Mouse (Mus musculus) ovary, adult 2 months (tissue): ENCODE results near the gene Gpsm1. TPM values are rescaled to one million over a fixed set of nuclear protein-coding genes. Genes with fewer than 3 reads are reported as not detected.

Experiments
- polyA plus RNA-seq: library from polyadenylated mRNA; depleted of rRNA; stranded (reverse); fragments of >200 nt; gene quantifications from 2 replicates; pipeline ENCODE4 v1.2.3, GENCODE M21; 2012; rRNA removed

The Gpsm1 gene
- 106 and 123 TPM in 2 replicates for polyA plus RNA-seq

GRCm38 (mm10) chr2:26315072-26315924 lies at the start of gene Gpsm1:
Gene Gpsm1 (plus strand): TSS chr2:26315515.

DNA sequence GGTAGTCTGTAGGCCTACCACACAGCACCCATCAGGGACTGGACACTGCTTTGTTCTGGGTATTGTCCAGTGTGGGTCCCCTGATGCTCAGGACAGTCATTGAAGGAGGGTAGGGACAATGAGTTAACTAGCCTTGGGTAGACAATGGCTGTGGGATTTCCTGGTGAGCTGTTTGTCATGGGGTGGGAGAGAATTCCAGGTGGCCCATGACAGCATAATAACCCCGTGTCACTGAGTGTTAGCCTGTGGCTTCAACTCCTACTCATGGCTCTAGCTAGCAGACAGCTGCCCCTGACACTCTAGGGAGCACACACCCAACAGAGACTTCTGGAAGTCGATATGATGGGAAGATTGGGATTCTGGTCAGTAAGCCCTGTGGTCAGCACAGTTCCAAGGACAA lies 20.9 kb upstream of the Gpsm1 start, which contains the start of gene Ccdc187:
Ccdc187 (minus strand) TSS at position 101 of the 400 bp plus-strand sequence.

GRCm38 (mm10) chr2:26351358-26352290 lies 36.3 kb downstream of the Gpsm1 start, which contains the start of gene Dnlz:
Gene Dnlz (minus strand): TSS chr2:26352110.

GRCm38 (mm10) chr2:26360772-26361171 lies 45.5 kb downstream of the Gpsm1 start, which contains the start of gene Card9:
Gene Card9 (minus strand): TSS chr2:26360918.

GRCm38 (mm10) chr2:26380131-26380771 lies 64.9 kb downstream of the Gpsm1 start, which contains the start of gene Snapc4:
Gene Snapc4 (minus strand): TSS chr2:26380653.

DNA sequence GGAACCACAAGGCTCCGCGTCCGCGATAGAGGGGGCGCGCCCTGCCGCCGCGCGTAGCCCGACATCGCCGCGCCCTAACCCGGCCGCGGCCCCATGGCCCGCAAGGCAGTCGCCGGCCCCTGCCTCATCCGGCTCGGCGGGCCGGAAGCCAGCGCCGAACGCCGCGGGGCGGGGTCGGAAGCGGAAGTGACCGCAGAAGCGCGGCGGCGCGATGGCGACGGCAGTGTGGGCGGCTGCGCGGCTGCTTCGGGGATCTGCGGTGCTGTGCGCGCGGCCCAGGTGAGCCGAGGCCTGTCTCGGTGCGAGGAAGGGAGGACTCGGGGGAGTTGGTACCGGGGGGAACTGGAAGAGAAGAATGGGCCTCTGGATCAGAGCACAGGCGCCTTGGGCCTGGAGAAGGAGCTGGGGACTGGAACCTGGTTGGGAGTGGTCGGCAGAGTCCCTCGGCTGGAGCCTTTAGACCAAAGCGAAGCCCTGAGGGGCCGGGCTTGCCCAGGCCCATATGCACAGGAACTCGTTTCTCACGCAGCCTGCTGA lies 73.9 kb downstream of the Gpsm1 start, which contains the start of the genes Entr1 and Pmpca:
Entr1 (minus strand) TSS at position 163 of the 537 bp plus-strand sequence.
Pmpca (plus strand) TSS at position 186 of the 537 bp plus-strand sequence.

Other genes with a start within 250 kb of the Gpsm1 start
- gene Nacc2, start 192.3 kb upstream of the Gpsm1 start, polyA plus RNA-seq: 72.1 and 91.7 TPM in 2 replicates
- 0.07 and 0.10 TPM in 2 replicates for gene Lhx3, start 107.2 kb upstream of the Gpsm1 start, polyA plus RNA-seq
- 37.8 and 41.4 TPM in 2 replicates for gene Qsox2, start 78.0 kb upstream of the Gpsm1 start, polyA plus RNA-seq
- 6.9 and 7.1 TPM in 2 replicates for gene Ccdc187, start 21.0 kb upstream of the Gpsm1 start, polyA plus RNA-seq
- 26.7 and 27.7 TPM in 2 replicates for gene Dnlz, start 36.6 kb downstream of the Gpsm1 start, polyA plus RNA-seq
- 4.7 and 8.1 TPM in 2 replicates for gene Card9, start 45.4 kb downstream of the Gpsm1 start, polyA plus RNA-seq
- 57.2 and 62.3 TPM in 2 replicates for gene Snapc4, start 65.1 kb downstream of the Gpsm1 start, polyA plus RNA-seq
- gene Entr1, start 73.8 kb downstream of the Gpsm1 start, polyA plus RNA-seq: 106 and 111 TPM in 2 replicates
- gene Pmpca, start 73.8 kb downstream of the Gpsm1 start, polyA plus RNA-seq: 36.9 and 47.6 TPM in 2 replicates
- gene Inpp5e, start 93.7 kb downstream of the Gpsm1 start, polyA plus RNA-seq: 38.9 and 47.6 TPM in 2 replicates
- 94.3 and 145 TPM in 2 replicates for gene Sec16a, start 129.7 kb downstream of the Gpsm1 start, polyA plus RNA-seq
- gene Notch1, start 201.1 kb downstream of the Gpsm1 start, polyA plus RNA-seq: 44.5 and 55.4 TPM in 2 replicates